1 mouse cellular context compared by ENCODE assay signal in genomic region chr9:20643781-20644180, GRCm38 (mm10).
TF ChIP-seq lines count a peak whose summit lies in the region.

No protein-coding gene starts in this region.

TF ChIP-seq in CH12.LX, 34 proteins besides CTCF, POLR2A, EP300 and RAD21 (continued from another document):
- TF ChIP-seq SMC3 (IDR thresholded peaks at IDR 0.05; ENCODE audit: low read depth, low read length) = no peak
